Mouse (Mus musculus) heart, embryonic 14.5 days (tissue): ENCODE results near the gene Meis2. TPM values are rescaled to one million over a fixed set of nuclear protein-coding genes. Genes with fewer than 3 reads are reported as not detected.

Source experiments
- ATAC-seq: fragments of 200-750 bp; cut with Nextera tagmentation; 2 replicates; pipeline ENCODE4 v1.8.0; 2017; ENCODE audit warnings: low read depth, moderate TSS enrichment; ENCODE audit not compliant: insufficient number of reproducible peaks, insufficient read depth, low FRiP score
- H3K27ac ChIP-seq, 2 experiments: fragments of 200-500 bp in 1 of 2; fragments of 300-500 bp in 1 of 2; sonication (generic) in 1 of 2; replicated peaks in 1 of 2; 2 replicates each; pipeline ENCODE4 v1.5.1; 2012 to 2014; ENCODE audit warnings: low read depth in 2 of 2, low read length in 2 of 2, control low read depth in 1 of 2, mild to moderate bottlenecking in 1 of 2, mixed read lengths in 1 of 2; ENCODE audit not compliant: control insufficient read depth in 1 of 2, insufficient read depth in 1 of 2
- H3K27me3 ChIP-seq: fragments of 300-500 bp; sonication (generic); 2 replicates; pipeline ENCODE4 v1.6.1; 2014; ENCODE audit warnings: mild to moderate bottlenecking, low read length, control low read depth; ENCODE audit not compliant: control insufficient read depth, insufficient read depth
- H3K36me3 ChIP-seq: fragments of 300-500 bp; sonication (generic); 2 replicates; pipeline ENCODE4 v1.6.1; 2014; ENCODE audit warnings: mild to moderate bottlenecking, control low read depth, low read length, mixed read lengths; ENCODE audit not compliant: control insufficient read depth, insufficient read depth
- H3K4me1 ChIP-seq, 2 experiments: fragments of 200-500 bp in 1 of 2; fragments of 300-500 bp in 1 of 2; sonication (generic) in 1 of 2; 2 replicates each; pipeline ENCODE4 v1.6.1; 2012 to 2014; ENCODE audit warnings: low read length in 2 of 2, control low read depth in 1 of 2, mixed read lengths in 1 of 2; ENCODE audit not compliant: control insufficient read depth in 2 of 2, insufficient read depth in 2 of 2
- H3K4me2 ChIP-seq: fragments of 300-500 bp; sonication (generic); 2 replicates; pipeline ENCODE4 v1.6.1; 2014; ENCODE audit warnings: mild to moderate bottlenecking, low read length
- H3K4me3 ChIP-seq, 2 experiments: fragments of 200-500 bp in 1 of 2; fragments of 300-500 bp in 1 of 2; sonication (generic) in 1 of 2; 2 replicates each; pipeline ENCODE4 v1.5.1; 2012 to 2014; ENCODE audit warnings: low read length in 2 of 2, mild to moderate bottlenecking in 2 of 2, control low read depth in 1 of 2, low read depth in 1 of 2, moderate library complexity in 1 of 2; ENCODE audit not compliant: control insufficient read depth in 1 of 2, insufficient read depth in 1 of 2
- H3K9ac ChIP-seq: fragments of 300-500 bp; sonication (generic); 2 replicates; pipeline ENCODE4 v1.6.1; 2014; ENCODE audit warnings: mild to moderate bottlenecking, low read length
- H3K9me3 ChIP-seq: fragments of 300-500 bp; sonication (generic); 2 replicates; pipeline ENCODE4 v1.6.1; 2016; ENCODE audit warnings: low read length, control low read depth; ENCODE audit not compliant: control insufficient read depth
- WGBS: fragments of 180-500 bp; shearing (Covaris S2); extraction: QIAGEN DNeasy Blood & Tissue Kit; methylation state at CpG from one replicate; pipeline ENCODE4 v1.1.7; 2014; 5-methylcytosine and 5-hydroxymethylcytosine counted together
- polyA plus RNA-seq: library from polyadenylated mRNA; unstranded; fragments of >200 nt; fragmentation: Nextera tagmentation; extraction: Ambion mirVana; gene quantifications from 2 replicates; pipeline ENCODE4 v1.2.1, GENCODE M21; 2014

Gene Meis2
- polyA plus RNA-seq, 1 experiment from 2014 or later, result 30.8 TPM

DNA sequence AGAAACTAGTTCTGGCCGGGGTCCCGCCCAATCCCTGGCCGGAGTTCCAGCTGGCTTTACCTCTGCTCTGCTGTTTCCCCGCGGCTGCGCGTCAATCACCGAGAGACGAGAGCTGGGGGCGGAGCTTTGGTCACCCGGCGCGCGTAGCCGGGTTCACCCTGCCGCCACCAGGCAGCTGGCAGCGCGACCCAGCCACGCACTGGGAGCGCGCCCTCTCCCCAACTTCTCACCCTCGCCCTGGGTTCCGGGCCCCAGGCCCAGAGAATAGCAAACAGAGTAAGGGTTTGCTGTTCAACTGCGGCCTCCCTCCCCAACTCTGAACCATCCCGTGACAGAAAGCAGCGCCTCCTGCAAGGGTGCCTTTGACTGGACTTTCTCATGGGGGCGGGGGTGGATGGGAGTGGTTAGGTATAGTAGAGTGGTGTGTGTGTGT, 1.4 kb upstream of the Meis2 start:
- ATAC-seq, result peak; percentile 72
- Histone ChIP-seq H3K27me3 (no peaks in the 10 kb centered on the region), H3K4me2 (peak overlapping the region; percentile 93), H3K36me3 (0 out of 2 replicates have a peak, but pooled peaks cover 3% of the 10 kb centered on the region), H3K9ac (peak overlapping the region; percentile 100), H3K4me3 (peak overlapping the region; percentile 73 to 85), H3K4me1 (peaks cover 4 to 10% of the 10 kb centered on the region in 2 experiments), H3K27ac (peak overlapping the region; percentile 97 to 100), H3K9me3 (no peaks in the 10 kb centered on the region)
- under 1% methylated on average over 27 of the region's 27 CpGs for WGBS

DNA sequence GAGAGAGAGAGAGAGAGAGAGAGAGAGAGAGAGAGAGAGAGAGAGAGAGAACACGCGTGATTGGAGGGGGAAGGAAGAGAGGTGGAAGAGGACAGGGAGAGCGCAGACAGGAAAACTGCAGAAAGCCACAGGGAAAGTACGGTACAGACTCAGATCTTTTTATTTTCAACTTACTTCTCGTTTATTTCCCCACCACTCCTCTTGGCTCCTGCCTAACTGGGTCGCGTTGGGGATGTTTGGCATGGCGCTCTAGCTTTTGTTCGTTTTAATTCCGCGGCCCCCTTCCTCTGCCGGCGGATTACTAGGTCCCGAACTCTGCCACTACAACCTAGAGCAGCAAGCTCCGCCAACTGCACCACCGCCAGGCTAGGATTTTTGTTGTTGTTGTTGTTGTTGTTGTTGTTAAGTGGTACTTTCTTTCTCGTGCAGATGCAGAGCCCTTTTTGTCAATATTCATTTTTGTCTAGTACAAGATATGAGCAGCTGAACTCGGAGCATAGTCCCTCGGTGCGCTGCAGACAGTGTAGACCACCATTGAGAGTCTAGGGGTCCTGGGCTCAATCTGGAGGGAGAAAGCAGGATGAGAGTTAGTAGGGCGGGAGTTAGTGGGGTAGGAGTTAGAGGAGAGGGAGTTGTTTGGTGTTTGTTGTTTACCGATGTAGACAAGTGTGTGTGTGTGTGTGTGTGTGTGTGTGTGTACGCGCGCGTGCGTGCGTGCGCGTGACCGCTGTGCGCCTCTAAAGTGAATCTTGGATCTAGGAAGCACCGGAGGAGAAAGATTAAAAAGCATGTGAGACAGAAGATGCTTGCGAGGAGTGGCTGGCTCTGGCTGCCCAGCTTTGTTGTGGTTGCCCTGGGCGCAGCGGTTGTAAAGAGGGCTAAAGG, 660 bp upstream of the Meis2 start:
- H3K9me3 ChIP-seq, result no peaks in the 10 kb centered on the region
- peak; percentile 5; the same call in 1 of the 2 replicates for ATAC-seq
- peak overlapping the region; percentile 73 to 85 for H3K4me3 ChIP-seq
- peak overlapping the region; percentile 100 for H3K9ac ChIP-seq
- WGBS, result under 1% methylated on average over 34 of the region's 36 CpGs
- H3K27me3 ChIP-seq, result no peaks in the 10 kb centered on the region
- H3K36me3 ChIP-seq, result 0 out of 2 replicates have a peak, but pooled peaks cover 3% of the 10 kb centered on the region
- peaks cover 0 to 6% of the 10 kb centered on the region in 2 experiments; a peak in 1 of 4 replicates for H3K4me1 ChIP-seq
- H3K27ac ChIP-seq, result peak overlapping the region; percentile 97 to 100
- H3K4me2 ChIP-seq, result peak overlapping the region; percentile 93

DNA sequence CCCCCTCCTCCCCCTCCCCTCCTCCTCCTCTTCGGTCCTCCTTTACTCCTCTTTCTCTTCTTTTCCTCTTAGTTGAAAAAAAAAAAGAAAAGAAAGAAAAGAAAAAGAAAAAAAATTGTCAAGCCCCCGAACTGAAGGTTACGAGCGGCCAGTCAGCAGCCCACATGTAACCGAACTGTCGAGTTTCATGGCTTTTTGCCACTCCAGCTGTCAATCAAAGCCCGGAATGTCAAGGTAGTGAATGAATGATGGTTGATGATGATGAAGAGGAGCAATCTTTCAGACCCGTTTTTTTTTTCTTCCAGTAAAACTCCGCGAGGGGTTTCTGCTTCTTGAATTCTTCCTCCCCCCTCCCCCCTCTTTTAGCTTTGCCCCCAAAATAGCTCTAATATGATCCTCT, 582 bp downstream of the Meis2 start:
- WGBS, result under 1% methylated on average over 10 of the region's 10 CpGs
- no peak for ATAC-seq
- Histone ChIP-seq H3K9me3 (no peaks in the 10 kb centered on the region), H3K4me1 (peaks cover 9 to 10% of the 10 kb centered on the region in 2 experiments; a peak in 2 of 4 replicates), H3K4me2 (peak overlapping the region; percentile 93), H3K27ac (peak overlapping the region; percentile 97 to 99), H3K4me3 (peak overlapping the region; percentile 63 to 73), H3K9ac (peak overlapping the region; percentile 100), H3K27me3 (no peaks in the 10 kb centered on the region), H3K36me3 (peaks cover 13% of the 10 kb centered on the region; the same call in 1 of the 2 replicates)

DNA sequence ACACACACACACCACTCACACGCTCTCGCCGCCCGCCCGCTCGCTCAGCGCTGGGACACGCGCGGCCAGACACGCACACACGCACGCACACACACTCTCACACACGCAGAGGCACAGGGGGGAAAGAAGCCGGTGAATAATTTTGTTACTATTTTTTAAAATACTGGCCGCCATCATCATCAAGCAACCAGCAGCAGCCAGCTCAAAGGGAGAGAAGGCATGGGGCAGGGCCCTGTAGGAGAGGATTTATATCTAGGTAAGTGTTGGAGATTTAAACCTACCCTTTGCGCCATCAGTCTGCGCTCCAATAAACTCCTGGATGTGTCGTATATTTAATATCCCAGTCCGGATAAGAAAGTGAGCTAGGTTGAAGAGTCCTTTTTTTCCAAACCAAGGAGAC, 1.1 kb downstream of the Meis2 start:
- under 1% methylated on average over 20 of the region's 20 CpGs for WGBS
- Histone ChIP-seq H3K27me3 (no peaks in the 10 kb centered on the region), H3K4me3 (peak overlapping the region; percentile 63 to 73), H3K9me3 (no peaks in the 10 kb centered on the region), H3K27ac (peak overlapping the region; percentile 97 to 98), H3K4me2 (peak overlapping the region; percentile 93), H3K36me3 (peaks cover 15% of the 10 kb centered on the region; the same call in 1 of the 2 replicates), H3K4me1 (peaks cover 10 to 16% of the 10 kb centered on the region in 2 experiments; a peak in 2 of 4 replicates), H3K9ac (peak overlapping the region; percentile 100)
- no peak for ATAC-seq

DNA sequence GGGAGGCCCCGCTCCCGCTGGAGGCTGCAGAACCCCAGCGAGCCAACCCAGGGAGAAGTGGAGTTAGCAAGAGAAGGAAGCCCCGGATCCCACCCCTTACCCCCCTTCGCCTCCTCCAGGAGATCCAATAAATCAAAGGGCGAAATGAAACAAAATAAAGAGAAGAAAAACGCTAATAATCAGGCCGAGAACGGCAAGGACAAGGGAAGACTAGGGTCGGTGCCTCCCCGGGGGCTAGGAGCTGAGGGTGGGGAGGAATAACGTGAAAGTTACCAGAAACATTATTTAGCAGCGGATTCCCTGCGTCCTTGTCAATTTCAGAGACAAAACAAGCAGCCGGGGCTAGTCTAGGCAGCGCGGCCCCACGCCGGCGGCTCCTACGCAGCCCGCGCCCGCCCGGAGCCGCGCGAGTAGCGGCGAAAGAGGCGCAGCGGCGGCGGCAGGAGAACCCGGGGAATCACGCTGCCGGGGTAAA, 1.8 kb downstream of the Meis2 start:
- Histone ChIP-seq H3K36me3 (peaks cover 22% of the 10 kb centered on the region), H3K4me2 (peak overlapping the region; percentile 93), H3K27ac (peak overlapping the region; percentile 97 to 98), H3K9ac (peak overlapping the region; percentile 100), H3K9me3 (no peaks in the 10 kb centered on the region), H3K4me1 (peaks cover 10 to 21% of the 10 kb centered on the region in 2 experiments; a peak in 3 of 4 replicates), H3K4me3 (peak overlapping the region; percentile 63 to 73), H3K27me3 (no peaks in the 10 kb centered on the region)
- under 1% methylated on average over 37 of the region's 37 CpGs for WGBS
- no peak for ATAC-seq

GRCm38 (mm10) chr2:116062761-116063441, 2.7 kb downstream of the Meis2 start:
- WGBS, result under 1% methylated on average over 36 of the region's 36 CpGs
- peaks cover 31% of the 10 kb centered on the region for H3K36me3 ChIP-seq
- ATAC-seq, result no peak

DNA sequence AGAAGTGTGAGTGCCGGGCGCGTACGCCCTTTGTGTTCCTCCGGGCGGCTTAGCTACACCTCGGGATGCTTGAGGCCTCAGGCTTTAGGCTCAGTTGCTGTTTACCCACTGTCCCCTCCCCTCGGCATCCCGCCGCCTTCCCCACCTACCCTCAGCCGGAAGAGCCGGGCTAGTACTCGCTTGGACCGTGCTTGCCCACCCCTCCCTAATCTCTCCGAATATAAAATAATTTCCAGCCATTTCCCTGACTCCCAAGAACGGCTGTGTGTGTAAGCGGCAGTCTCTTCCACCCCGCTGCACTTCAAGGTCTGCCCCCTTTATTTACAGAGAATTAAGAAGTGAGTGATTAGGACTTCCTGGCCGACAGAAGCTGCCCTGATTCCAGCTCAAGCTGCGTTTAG, 3.4 kb downstream of the Meis2 start:
- Histone ChIP-seq H3K27me3 (no peaks in the 10 kb centered on the region), H3K4me1 (peaks cover 10 to 30% of the 10 kb centered on the region in 2 experiments; a peak in 3 of 4 replicates), H3K27ac (peak overlapping the region; percentile 97 to 98), H3K9me3 (no peaks in the 10 kb centered on the region), H3K4me2 (peak overlapping the region; percentile 93), H3K36me3 (peaks cover 37% of the 10 kb centered on the region), H3K9ac (peak overlapping the region; percentile 100), H3K4me3 (peak overlapping the region; percentile 63 to 73)
- WGBS, result under 1% methylated on average over 20 of the region's 20 CpGs
- ATAC-seq, result no peak

More at GRCm38 (mm10) chr2:116062761-116063441, 2.7 kb downstream of the Meis2 start:
- H3K9ac ChIP-seq, result peak overlapping the region; percentile 100
- peak overlapping the region; percentile 97 to 98 for H3K27ac ChIP-seq
- peak overlapping the region; percentile 93 for H3K4me2 ChIP-seq
- H3K4me1 ChIP-seq, result peaks cover 10 to 26% of the 10 kb centered on the region in 2 experiments; a peak in 3 of 4 replicates
- H3K4me3 ChIP-seq, result peak overlapping the region; percentile 63 to 73
- no peaks in the 10 kb centered on the region for H3K27me3 ChIP-seq
- H3K9me3 ChIP-seq, result no peaks in the 10 kb centered on the region
